Mouse (Mus musculus): ENCODE measurements around the gene Zdhhc23.

The Zdhhc23 gene

DNA sequence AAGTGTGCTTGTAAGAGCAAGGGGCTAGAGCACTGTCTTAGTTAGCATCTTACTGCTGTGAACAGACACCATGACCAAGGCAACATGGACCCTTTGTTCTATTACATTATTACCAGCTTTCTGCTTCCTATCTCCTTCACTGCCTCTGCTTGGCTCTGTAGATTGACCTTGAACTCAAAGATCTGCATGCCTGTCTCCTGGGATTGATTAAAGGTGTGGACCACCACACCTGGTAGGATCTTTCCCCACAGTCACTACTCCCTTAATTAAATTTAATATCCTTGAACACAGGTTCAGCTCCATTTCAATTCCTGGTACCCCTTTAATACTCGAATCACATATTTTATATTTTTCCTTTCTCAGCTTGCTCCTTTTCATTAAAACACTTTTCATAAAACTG is 53.7 kb downstream of the Zdhhc23 start:
- in situ Hi-C loops (cut with MboI; ENCODE audit: low pct_unique_long_range_greater_than_20kb in 1 of 2, low sequenced_read_pairs in 2 of 2, unreplicated experiment in 1 of 2), result no loop called here

DNA sequence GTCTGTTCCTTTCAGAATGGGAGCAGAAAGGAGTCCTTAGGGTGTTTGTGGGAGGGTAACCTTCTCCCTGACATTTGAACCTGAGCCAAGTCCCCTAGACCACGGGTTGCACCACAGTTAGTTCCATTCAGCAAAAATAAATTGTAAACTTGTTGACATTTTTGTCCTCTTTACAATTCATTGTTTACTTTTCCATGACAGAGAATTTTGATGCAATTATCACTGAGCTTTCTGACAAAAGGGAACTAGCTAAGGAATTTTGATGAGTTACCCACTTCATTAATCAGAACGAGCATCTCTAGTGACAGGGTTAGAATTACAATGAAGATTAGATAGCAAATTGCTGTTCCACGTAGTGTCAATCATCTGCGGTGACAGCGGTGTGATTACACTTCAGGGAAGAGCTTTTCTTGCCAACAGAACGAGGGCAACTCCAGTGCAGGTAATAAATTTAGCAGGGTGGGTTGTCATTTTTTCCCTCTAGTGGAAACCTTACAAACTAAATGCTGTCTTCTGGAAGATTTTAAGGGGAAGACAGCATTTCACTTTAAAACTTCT is 54.5 kb downstream of the Zdhhc23 start:
- in situ Hi-C loops (cut with MboI; ENCODE audit: low pct_unique_long_range_greater_than_20kb in 1 of 2, low sequenced_read_pairs in 2 of 2, unreplicated experiment in 1 of 2), result no loop called here

DNA sequence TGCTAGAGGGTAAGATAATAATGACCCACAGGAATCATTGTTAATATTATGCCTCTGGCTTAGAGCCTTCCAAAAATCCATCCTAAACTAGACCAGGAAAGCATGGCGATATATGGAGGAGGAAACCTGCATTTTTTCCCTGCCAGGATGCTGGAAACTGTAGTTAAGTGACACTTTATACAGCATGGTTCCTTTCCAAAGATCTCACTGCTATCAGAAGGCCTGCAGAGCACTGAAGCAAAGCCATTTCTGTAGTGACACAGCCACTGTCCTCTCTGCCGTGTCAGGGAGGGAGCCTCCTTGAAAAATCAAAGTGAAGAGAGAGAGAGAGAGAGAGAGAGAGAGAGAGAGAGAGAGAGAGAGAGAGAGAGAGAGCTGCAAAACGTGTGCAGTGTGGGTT is 57.0 kb downstream of the Zdhhc23 start:
- in situ Hi-C loops (cut with MboI; ENCODE audit: low pct_unique_long_range_greater_than_20kb in 1 of 2, low sequenced_read_pairs in 2 of 2, unreplicated experiment in 1 of 2), result no loop called here

DNA sequence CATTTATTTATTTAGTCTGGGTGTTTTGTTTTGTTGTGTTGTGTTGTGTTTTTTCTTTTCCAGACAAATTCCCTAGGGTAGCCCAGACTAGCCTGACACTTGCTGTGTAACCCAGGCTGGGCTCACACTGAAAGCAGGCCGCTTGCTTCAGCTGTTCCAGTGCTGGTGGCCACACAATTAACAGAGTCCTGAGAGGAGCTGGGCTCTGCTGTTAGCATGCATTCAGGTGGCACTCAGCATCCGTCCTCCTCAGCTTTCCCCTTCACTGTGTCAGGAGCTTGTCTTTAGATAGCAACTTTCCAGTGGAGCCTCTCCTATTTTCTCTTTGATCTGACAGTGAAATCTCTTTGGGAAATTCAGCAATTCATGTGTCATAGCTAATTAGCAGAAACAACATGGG is 57.6 kb downstream of the Zdhhc23 start:
- in situ Hi-C loops (cut with MboI; ENCODE audit: low pct_unique_long_range_greater_than_20kb in 1 of 2, low sequenced_read_pairs in 2 of 2, unreplicated experiment in 1 of 2), result no loop called here

DNA sequence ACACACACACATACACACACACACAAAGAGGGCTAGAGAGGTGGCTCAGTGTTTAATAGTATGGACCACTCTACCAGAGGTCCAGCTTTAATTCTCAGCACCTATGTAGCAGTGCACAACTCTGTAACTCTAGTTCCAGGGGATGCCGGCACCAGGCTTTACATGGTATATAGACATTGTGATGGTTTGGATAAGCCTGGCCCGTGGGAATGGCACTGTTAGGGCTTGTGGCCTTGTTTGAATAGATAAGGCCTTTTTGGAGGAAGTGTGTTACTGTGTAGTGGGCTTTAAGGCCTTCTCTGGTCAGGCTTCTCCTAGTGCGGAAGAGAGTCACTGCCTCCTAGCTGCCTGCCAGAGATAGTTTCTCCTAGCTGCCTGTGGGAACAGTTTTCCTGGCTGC is 60.7 kb downstream of the Zdhhc23 start:
- in situ Hi-C loops (cut with MboI; ENCODE audit: low pct_unique_long_range_greater_than_20kb in 1 of 2, low sequenced_read_pairs in 2 of 2, unreplicated experiment in 1 of 2), result no loop called here
